Mouse (Mus musculus) NIH3T3 (cell line): ENCODE results near the gene Pmp22.

Experiments used
- DNase-seq: peaks from one replicate; pipeline ENCODE4 v3.0.0-alpha.2; 2012; ENCODE audit warnings: low read depth

The Pmp22 gene

DNA sequence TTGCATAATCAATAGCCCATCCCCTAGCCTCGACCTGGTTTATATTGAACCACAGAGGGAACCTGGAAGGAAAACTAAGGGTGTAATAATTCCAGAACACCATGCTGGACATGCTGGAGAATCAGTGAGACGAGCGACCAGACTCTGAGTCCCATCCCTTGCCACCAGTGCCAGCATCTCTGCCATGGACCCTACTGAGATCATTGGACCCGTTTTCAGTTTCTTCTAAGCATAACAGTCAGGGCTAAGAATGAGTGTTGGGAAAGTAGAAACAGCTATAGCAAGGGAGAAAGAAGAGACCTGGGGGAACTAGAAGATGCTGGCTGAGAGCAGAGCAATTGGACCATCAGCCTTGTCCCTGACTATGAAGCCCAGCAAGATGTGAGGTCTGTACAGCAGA is 1.3 kb upstream of the Pmp22 start:
- DNase-seq: no peak

DNA sequence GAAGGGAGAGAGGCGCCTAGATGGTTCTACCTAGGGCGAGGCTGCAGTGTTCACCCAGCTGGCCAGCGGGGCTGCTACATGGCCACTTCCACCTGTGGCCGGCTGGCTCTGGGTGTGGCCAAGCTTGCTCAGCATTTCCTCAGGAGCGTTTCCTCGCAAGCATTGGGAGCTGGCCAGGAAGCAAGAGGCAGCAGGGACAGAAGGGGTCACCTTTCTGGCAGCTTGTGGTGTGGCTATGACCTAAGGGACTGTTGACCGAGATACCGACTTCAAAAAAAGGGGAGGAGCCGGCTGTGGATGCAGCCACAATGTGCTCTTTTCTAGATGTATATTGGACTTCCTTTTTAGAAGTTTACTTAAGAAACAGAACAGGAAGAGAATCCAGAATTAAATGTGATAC is 593 bp downstream of the Pmp22 start:
- peak; percentile 31 for DNase-seq

DNA sequence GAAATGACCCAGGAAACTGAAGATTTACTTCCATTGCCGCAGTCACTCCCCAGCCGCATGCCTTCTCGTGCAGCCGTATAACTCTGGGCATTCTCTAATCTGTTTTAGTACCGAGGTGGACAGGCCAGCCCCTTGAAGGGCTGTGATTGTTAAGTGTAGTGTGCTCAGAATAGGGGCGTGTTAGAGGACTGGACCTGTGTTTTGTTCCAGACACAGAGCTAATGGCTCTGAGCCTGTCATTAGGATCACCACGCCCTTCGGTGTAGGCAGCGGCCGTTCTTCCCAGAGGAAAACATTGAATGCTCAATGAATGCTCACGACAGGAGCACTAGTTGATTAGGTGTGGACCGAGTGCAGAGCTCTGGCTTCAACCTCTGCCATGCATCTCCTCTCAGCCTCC is 1.1 kb downstream of the Pmp22 start:
- DNase-seq: no peak

DNA sequence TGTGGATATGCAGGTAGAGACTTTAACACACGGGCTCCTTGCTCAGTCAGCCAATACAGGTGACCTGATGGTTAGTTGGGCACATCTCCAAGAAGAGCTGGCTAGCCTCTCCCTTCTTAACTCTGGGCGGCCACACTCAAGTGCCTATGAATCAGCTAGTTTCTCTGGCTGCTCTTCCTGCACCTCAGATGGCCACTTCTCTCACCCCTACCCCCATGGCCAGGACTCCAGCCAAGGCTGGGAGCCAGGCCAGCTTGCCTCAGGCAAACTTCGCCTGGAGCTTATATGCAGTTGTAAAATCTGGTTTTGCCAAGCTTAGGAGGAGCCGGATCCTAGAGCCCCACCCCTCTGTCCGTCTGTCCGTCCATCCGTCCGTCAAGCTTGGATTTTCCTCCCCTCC is 1.7 kb downstream of the Pmp22 start:
- peak; percentile 100 for DNase-seq

DNA sequence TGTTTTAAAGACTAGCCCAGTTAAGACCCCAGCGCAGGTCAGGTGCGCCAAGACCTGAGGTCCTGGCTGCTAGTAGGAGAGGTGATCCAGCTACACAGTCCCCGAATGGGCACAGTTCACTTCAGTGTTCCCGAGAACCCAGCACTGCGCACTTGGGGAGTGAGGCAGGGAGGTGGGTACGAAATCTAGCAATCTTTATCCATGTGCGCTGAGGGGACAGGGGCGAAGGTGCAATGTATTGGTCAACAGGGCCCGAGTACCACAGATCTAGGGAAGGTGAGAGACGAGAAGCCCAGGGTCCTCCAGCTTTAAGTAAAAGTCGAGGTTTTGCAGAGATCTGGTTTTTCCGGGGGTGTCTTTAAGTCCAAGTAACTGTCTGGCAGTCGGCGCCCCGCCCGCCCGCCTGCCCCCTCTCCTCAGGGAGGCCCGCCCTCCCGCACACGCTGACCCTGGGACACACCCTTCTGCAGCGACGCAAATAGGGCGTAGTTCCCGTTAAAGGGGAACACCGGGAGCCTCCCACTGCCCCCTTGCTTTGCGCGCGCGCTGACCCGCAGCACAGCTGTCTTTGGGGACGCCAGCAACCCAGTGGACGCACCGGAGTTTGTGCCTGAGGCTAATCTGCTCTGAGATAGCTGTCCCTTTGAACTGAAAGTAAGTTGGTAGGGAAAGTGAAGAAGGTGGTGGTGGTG is 2.4 kb downstream of the Pmp22 start:
- DNase-seq: peak; percentile 87

DNA sequence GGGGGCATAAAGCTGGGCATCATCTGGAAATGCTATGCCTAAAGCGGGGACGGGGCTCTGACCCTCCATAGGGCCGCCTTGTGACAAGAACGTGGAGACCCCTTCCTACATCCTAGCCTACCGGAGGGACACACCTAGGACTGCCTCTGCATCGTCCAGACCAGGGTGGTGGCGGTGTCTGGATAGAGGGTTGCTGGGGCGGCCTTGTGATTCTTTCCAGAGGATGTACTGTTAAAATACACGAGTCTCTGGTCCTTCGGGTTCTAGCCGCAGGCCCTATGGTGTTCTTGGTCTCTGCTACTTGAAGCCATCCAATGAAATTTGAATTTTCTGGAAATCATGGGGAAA is 2.9 kb downstream of the Pmp22 start:
- DNase-seq: peak; percentile 41

DNA sequence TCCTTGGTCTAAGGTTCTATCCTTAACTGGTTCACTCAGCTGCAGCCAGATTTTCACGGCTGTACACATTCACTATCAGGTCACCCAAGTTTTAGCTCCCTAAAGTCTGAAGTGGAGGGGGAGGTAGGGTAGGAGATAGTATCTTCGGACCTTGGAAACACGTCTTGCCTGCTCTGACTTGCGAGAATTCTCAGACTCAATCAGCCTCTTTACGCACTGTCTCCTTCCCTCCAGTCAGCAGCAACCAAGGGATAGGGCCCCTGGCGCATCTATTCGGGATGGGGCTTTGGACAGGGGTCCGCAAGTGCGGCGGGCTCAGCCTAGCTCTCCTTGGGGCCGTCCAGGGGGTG is 3.3 kb downstream of the Pmp22 start:
- DNase-seq: no peak

DNA sequence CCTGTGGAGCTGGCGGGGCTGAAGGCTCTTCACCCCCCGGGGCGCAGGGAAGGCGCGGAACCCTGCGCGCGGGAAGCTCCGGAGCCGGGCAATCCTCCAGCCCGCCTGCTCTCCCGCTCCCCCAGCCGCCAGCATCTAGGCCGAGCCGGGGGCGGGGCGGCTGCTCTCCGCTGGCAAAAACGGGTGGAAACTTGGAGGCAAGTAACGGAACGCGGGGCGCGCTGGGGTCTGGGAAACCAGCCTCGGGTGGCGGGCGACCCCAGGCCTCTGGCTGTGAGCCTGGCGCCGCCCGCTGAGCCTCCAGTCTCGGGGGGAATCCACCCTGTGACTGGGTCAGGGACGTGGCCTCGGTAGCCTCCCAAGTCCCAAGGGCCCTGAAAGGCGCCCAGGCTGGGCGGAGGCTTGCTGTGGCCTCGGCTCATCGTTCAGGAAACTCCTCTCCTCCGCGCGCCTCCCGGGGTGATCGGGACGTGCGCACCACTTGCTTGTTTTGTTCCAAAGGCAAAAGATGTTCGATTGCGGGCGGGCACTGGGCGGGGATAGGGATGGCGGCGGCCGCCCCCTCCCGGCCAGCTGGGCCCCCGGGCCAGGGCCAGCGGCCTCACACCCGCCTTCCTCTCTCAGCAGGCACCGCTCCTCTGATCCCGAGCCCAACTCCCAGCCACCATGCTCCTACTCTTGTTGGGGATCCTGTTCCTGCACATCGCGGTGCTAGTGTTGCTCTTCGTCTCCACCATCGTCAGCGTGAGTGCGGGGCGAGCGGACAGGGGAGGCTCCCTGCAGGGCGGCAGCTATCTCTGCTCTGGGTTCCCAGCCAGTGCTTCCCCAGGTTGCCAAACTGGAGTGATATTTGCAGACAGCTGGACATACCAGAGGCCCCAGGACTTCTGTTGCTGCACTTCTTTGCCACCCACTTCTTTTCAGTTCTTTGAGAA is 4.0 kb downstream of the Pmp22 start:
- peak; percentile 93 for DNase-seq

DNA sequence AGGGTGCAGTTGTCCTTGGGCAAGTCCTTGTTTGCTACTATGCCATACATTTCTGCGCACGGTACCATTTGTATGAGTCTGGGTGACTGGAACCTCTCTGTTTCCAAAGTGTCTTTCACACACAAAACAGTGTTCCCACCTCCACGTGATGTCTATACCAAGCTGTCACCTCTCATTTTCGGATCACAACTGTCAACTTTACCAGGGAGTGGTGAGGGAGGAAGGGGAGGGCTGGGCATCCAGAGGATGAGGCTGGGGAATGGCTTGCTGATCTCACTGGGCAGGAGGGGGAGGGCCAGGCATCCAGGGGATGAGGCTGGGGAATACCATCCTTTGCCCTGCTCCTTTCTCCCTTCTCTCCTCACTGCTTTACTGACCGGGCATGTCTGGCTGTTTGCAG is 5.2 kb downstream of the Pmp22 start:
- no peak for DNase-seq

DNA sequence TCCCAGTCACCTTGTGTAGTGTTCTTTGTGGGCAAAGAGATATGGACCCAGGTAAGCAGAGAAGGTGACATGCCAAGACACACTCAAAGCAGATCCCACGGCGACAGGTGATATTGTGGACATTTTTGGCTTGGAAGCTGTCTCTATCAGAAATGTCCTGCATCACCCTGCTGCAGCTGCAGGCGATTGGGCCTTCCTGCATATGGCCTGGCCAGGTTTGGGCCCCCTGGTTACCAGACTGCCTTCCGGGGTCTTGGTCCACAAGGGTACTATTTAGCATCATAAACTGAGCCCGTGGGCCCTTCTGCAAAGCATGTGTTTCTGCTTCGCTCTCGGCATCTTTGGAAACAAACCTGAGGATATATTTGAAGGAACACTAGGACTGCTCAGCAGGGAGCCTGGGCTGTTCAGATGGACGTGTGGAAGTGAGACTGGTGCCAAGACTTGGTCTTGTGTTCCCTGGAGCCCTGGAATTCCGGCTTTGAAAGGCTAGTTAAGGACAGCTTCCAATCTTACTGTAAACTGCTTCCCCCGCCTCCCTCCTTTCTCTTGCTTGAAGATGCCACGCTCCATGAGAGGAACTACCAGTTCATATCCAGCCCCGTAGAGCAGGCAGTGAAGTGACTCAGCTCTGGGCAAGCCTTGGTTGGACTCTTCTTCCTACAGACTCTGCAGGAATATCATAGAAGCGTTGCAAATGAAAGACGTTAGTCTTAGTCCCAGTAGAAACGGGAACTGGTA is 6.1 kb downstream of the Pmp22 start:
- DNase-seq: peak; percentile 71

DNA sequence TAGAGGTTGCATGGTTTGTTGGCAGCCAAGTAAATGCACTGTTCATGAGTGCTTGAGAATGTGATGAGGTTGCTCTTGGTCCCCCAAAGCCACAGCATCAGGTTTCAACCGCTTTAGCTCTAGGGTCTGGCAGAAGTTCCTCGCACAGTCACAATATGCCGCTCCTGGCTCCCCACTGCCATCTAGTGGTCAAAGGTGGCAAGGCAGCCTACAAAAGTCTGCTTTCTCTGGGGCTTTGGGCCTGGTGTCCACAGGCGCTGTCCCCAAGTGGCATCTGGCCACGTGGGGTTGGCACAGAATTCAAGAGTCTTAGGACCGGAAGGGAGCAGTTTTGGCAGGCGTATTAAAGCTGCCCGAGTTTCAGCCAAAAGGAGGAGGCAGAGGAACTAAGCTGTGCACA is 6.8 kb downstream of the Pmp22 start:
- DNase-seq: peak; percentile 94

DNA sequence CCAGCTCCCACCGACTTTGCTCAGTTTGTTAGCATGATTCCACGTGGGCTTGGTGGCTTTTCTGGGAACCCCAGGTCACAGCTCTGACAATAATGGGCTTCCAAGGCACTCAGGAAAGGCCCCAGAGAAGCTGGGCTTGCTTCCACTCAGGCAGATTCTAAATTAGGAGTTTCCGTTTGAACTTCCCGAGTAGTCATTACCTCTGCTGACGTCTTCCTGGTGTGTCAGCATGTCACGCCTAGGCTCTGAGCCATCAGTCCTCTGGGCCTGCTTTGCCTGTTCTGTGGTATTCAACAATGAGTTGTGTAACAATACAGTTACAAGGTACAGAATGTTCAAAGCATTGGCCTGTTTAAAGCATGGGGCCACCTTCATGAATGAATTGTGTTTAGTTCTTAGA is 7.4 kb downstream of the Pmp22 start:
- no peak for DNase-seq

DNA sequence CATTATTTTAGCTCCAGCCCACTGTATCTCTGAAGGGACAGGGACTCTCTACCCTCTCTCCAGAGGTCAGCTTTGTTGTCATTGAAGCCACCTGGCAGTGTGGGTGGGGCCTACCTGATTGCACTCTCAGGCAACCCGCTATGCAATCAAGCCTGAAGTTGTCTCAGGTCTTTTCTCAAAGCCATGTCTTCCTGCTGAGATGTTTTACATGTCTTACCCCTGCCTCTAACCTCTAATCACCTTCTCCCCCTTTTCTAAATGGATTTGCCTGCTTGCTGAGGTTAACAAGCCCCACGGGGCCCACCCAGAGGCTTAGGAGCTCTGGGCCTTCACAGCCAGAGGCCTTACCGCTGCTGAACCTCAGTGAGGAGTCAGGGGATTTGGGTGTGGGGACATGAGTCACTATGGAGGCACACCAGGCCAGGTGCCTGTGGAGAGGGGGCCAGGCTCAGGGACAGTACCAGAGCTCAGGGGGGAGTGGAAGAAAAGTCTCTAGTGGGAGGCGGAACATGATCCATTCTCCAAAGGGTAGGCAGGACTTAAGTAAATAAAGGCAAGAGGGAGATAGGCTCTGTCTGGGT is 8.1 kb downstream of the Pmp22 start:
- DNase-seq: no peak

DNA sequence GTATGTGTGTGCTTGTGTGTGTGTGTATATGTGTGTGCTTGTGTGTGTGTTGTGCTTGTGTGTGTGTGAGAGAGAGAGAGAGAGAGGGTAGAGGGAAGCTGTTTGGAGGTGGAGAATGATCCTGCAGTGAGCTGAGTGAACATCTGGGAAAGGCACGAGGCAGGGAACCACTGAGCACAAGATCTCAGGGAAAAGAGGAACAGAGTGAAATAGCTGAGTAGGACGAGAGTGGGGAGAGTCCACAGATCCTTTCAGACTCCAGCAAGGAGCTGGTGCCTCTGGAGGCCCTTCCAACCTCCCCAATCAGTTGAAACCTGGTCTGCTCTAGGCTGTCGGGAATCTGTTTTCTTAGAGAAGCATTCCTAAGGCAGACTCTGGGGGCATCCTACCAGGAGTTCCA is 10.0 kb downstream of the Pmp22 start:
- DNase-seq: no peak

DNA sequence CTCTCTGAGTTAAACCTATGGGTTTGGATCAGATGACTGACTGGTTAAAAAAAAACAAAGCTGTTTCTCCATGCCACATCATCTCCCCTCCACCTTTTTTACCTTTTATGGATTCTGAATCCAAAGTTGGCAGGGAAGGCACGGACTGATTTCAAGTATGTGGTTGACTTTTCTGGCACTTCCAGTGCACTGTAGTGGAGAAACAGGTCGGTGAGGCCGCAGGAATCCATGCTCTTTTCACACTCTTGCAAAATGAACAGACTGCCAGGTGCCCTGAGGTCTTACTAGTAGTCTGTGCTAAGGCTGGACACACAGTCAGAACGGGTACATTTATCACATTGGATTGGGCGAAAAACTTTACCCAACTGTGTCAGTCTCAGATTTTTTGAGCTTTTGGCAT is 13.5 kb downstream of the Pmp22 start:
- no peak for DNase-seq

DNA sequence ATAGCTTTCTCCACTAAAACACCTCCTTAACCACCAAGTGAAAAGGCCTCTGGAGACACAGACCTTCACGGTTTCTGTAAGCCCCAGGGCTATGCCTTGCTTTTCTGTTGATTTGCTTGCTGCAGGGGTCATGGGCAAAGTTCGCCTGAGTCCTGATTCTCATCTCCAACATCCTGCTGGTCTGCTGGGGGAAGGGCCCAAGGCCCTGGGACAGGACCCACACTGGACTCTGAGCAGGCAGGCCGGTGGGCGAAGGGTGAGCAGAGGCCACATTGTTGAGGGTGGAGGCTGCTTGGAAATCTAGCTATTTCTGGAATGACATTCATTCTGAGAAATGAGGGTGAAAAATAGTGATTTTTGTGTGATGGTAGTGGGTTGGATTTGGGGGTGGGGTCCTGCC is 14.0 kb downstream of the Pmp22 start:
- DNase-seq: no peak

DNA sequence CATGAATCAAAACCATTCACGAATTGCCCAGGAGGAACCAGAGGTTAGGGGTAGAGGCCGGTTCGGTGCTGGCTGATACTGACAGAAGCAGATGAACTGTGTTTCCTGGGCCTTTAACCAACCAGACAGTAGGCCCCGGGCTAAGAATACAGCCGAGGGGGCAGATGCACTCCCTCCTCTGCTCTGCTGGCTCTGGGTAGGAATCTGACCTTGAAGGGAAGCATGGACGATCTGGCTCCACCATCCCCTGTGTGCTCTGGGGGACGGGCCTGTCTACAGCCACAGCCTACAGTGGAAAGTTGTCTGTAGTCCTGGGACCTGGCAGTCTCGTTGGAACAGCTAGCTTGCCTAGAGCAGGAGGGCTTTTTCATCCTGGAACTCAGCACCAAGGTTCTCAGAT is 14.7 kb downstream of the Pmp22 start:
- no peak for DNase-seq

DNA sequence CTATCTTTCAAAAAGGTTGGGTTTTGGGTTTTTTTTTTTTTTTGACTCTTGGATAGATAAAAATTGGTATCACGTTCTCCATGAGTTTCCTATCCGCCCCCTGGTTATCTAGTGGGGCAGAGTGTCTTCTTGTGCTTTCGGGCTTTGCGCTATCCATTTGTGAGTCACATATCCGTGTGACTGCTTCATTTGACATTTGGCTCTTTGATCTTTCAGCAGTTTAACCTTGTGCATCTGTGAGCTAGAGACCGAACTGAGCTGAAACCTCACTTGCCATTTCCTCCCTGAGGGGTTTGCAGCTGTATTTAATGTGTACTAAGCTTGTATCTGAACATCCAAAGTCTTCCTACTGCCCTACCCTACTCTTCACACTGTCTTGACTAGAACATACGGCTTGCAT is 17.8 kb downstream of the Pmp22 start:
- no peak for DNase-seq

DNA sequence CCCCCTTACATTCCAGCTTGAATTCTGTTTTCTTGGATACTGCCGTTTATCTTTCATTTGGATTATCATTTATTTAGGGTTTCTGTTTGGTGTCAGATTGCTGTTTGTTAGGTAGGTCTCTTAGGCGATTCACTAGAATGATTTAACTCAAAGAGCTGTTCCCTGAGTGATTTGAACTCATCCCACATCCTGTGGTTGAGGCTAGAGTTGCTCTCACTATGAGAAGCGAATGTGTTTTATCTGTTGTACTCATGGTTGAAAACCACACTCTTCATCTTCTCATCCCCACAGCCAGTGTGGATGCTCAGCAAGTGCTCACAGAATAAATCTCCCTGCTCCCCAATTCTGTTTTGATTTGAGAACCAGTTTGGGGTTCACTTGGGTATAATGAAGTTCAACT is 19.5 kb downstream of the Pmp22 start:
- DNase-seq: no peak

DNA sequence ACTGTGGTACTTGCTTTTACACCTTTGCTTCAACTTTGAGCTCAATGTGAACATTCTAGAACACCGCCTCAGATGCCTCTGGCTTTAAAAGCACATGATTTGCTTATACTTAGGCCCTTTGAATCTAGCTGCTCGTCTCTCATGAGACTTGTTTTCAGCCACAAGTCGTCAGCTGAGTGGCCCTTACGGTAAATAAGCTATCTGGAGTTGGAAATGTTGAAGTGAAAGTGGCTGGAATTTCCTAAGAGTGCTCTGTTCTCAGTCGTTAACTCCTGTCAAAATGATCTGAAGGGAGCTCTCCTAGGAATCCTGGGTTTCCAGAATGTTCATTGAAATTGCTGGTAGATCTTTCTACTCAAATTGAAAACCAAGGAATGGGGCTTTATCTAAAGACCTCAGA is 23.1 kb downstream of the Pmp22 start:
- no peak for DNase-seq

DNA sequence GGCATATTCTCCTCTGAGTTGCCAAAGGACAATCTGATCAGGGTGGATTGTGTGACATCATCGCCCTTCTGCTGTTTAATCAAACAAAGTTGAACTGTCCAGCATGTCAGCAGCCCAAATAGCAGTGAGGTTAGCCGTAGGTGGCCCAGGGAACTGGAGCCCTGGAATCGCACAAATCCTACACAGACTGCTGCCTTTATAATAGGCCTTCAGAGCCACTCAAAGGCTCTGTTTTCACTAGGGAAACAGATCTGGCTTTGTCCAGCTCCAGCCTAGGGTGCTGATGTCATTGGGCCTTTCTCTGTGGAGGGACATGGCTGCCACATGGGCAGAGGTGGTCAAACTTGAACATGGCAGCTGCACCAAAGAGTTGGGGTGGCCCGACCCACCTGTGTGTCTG is 28.3 kb downstream of the Pmp22 start:
- DNase-seq: no peak

DNA sequence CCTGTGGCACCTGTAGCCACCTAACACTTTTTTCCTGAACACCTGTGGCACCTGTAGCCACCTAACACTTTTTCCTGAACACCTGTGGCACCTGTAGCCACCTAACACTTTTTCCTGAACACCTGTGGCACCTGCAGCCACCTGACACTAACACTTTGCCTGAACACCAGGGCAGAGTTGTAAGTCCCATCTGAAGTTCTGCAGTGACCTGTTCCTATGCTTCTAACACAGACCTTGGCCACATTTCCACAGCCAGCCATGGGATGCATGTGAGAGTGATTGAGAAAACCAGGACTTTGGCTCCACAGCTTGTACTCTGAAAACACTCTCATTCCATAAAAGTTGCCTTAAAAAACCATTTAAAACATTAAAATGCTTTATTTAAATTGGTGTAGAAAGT is 32.1 kb downstream of the Pmp22 start:
- no peak for DNase-seq

DNA sequence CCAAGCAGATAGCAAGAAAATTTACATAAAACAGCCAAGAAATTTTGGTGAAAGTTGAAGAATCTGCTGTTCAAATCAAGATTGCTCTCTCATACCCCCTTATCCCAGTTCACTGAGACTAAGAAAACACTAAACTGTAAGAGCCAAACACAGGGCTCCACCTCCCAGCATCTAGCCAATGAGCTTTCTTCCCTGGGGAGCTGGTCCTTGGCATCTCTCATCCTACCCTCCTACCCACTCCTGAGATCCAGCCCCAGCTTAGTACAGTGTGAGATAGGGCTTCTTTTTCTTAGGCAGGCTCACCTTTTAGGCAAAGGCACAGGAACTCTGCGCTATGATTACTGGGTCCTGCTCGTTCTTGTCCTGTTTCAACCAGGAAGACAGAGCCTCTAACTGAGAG is 34.0 kb downstream of the Pmp22 start:
- DNase-seq: no peak
